Comparison of ENCODE assay signal across 14 mouse cellular contexts in genomic region chr7:122768292-122769020, GRCm38 (mm10).
"Had no signal": no experiment of that assay in that cellular context is flagged by ENCODE, and none has a peak within 500 bp of the region (broad histone marks: within the 10 kb centered on the region; RNA-seq: fewer than 3 reads in every experiment).

No protein-coding gene starts in this region.

- H3K9ac ChIP-seq: limb, embryonic 12.5 days; liver, embryonic 13.5 days; liver, postnatal 0 days; neural tube, embryonic 12.5 days had no signal

- H3K4me1 ChIP-seq: liver, embryonic 13.5 days; neural tube, embryonic 12.5 days had no signal

- ATAC-seq: liver, postnatal 0 days had no signal

- H3K4me3 ChIP-seq: layer of hippocampus, adult 2 months; limb, embryonic 12.5 days; liver, embryonic 13.5 days; neural tube, embryonic 12.5 days had no signal

- H3K4me2 ChIP-seq: limb, embryonic 12.5 days; liver, embryonic 13.5 days; neural tube, embryonic 12.5 days had no signal

- H3K27ac ChIP-seq: kidney, postnatal 0 days; layer of hippocampus, adult 2 months; limb, embryonic 12.5 days; liver, embryonic 13.5 days; neural tube, embryonic 12.5 days; stomach, postnatal 0 days had no signal

- DNase-seq: kidney, adult 11 months; kidney, adult 9 months; kidney, postnatal 4 days; liver; liver, embryonic 13.5 days; liver, postnatal 0 days; lung, postnatal 36 days; midbrain, embryonic 14.5 days; thymus, postnatal 4 days had no signal

- H3K9me3 ChIP-seq: limb, embryonic 12.5 days; liver, embryonic 13.5 days; neural tube, embryonic 12.5 days had no signal

- H3K36me3 ChIP-seq: limb, embryonic 12.5 days; liver, embryonic 13.5 days; neural tube, embryonic 12.5 days had no signal

- H3K27me3 ChIP-seq: limb, embryonic 12.5 days; liver, embryonic 13.5 days; neural tube, embryonic 12.5 days had no signal
